10 mouse cellular contexts compared by ENCODE assay signal in genomic region chr9:57517113-57517512, GRCm38 (mm10). TPM values are rescaled to one million over a fixed set of nuclear protein-coding genes. Genes with fewer than 3 reads are reported as not detected.
DNase-seq lines count a peak whose midpoint lies in the region; ATAC-seq and TF ChIP-seq lines count a peak whose summit lies in the region.
"Had no signal": no experiment of that assay in that cellular context is flagged by ENCODE, and none has a peak within 500 bp of the region (broad histone marks: within the 10 kb centered on the region; RNA-seq: fewer than 3 reads in every experiment).

No protein-coding gene starts in this region.

- 6% methylated on average over 3 of the region's 3 CpGs for WGBS in kidney, adult 2 months
- WGBS in midbrain, embryonic 14.5 days: 7% methylated on average over 3 of the region's 3 CpGs

- no peak overlapping the region for H3K4me2 ChIP-seq in midbrain, embryonic 14.5 days (ENCODE audit: low read length)
- H3K4me2 ChIP-seq: embryonic facial prominence, embryonic 15.5 days; limb, embryonic 15.5 days had no signal

- H3K27ac ChIP-seq in kidney, adult 2 months (ENCODE audit: insufficient read depth, low read depth, low read length): no peak overlapping the region
- no peak overlapping the region; the same call in 1 of the 2 replicates for H3K27ac ChIP-seq in ES-E14 (ENCODE audit: insufficient read depth, low read depth, low read length, poor library complexity, severe bottlenecking)
- peak overlapping the region; percentile 79 for H3K27ac ChIP-seq in midbrain, embryonic 14.5 days (replicated peaks; ENCODE audit: low read depth, low read length)
- H3K27ac ChIP-seq: embryonic facial prominence, embryonic 15.5 days; limb, embryonic 15.5 days had no signal

- H3K4me1 ChIP-seq in kidney, adult 2 months (ENCODE audit: control insufficient read depth, insufficient read depth, low read length): peaks cover 2% of the 10 kb centered on the region; the same call in 1 of the 2 replicates
- peaks cover 0 to 2% of the 10 kb centered on the region in 2 experiments; a peak in 1 of 4 replicates for H3K4me1 ChIP-seq in ES-E14 (ENCODE audit: control insufficient read depth in 2 of 2, insufficient read depth in 2 of 2, low read length in 2 of 2, poor library complexity in 1 of 2)
- H3K4me1 ChIP-seq in midbrain, embryonic 14.5 days (ENCODE audit: control insufficient read depth, insufficient read depth, low read length): peaks cover 5% of the 10 kb centered on the region

- H3K9me3 ChIP-seq in ES-E14 (ENCODE audit: control insufficient read depth, insufficient read depth, low read depth, low read length): no peaks in the 10 kb centered on the region
- no peaks in the 10 kb centered on the region for H3K9me3 ChIP-seq in midbrain, embryonic 14.5 days (ENCODE audit: control insufficient read depth, low read length)
- H3K9me3 ChIP-seq: embryonic facial prominence, embryonic 15.5 days; limb, embryonic 15.5 days had no signal

- no peak overlapping the region for H3K4me3 ChIP-seq in kidney, adult 2 months (ENCODE audit: insufficient read depth, low read depth, low read length)
- H3K4me3 ChIP-seq in ES-E14 (ENCODE audit: insufficient read depth in 1 of 2, low read depth in 1 of 2, low read length in 2 of 2, poor library complexity in 1 of 2, severe bottlenecking in 1 of 2): no peak overlapping the region
- H3K4me3 ChIP-seq in midbrain, embryonic 14.5 days (replicated peaks; ENCODE audit: low read depth, low read length): no peak overlapping the region
- H3K4me3 ChIP-seq: embryonic facial prominence, embryonic 15.5 days; limb, embryonic 15.5 days had no signal

- DNase-seq in kidney, adult 2 months: peak; percentile 61
- DNase-seq in kidney, adult 11 months: no peak
- DNase-seq in ES-E14 (ENCODE audit: low read depth, low spot score): no peak
- peak; percentile 75 for DNase-seq in cerebellum, adult 9-10 months
- peak; percentile 62 for DNase-seq in layer of hippocampus, adult 9-10 months (ENCODE audit: low spot score)
- DNase-seq in midbrain, embryonic 14.5 days: peak; percentile 94
- DNase-seq in thymus, postnatal 14 days: peak; percentile 78

- H3K9ac ChIP-seq in ES-E14 (ENCODE audit: insufficient read depth, low read depth, low read length, poor library complexity, severe bottlenecking): no peak overlapping the region
- H3K9ac ChIP-seq in midbrain, embryonic 14.5 days (replicated peaks; ENCODE audit: low read length): no peak overlapping the region; the same call in 1 of the 2 replicates
- H3K9ac ChIP-seq: embryonic facial prominence, embryonic 15.5 days; limb, embryonic 15.5 days had no signal

- in situ Hi-C loops in ES-E14 (cut with MboI; ENCODE audit: low sequenced_read_pairs in 2 of 2, unreplicated experiment in 2 of 2): no loop called here

- no peaks in the 10 kb centered on the region for H3K36me3 ChIP-seq in kidney, adult 2 months (ENCODE audit: control insufficient read depth, insufficient read depth, low read length)
- no peaks in the 10 kb centered on the region for H3K36me3 ChIP-seq in ES-E14 (ENCODE audit: control insufficient read depth, insufficient read depth, low read length, poor library complexity, severe bottlenecking)
- H3K36me3 ChIP-seq in midbrain, embryonic 14.5 days (ENCODE audit: control insufficient read depth, insufficient read depth, low read length): no peaks in the 10 kb centered on the region
- H3K36me3 ChIP-seq: embryonic facial prominence, embryonic 15.5 days; limb, embryonic 15.5 days had no signal

- TF ChIP-seq POLR2A in kidney, adult 2 months (IDR thresholded peaks at IDR 0.05; ENCODE audit: low read depth, low read length): no peak

- H3K27me3 ChIP-seq in kidney, adult 2 months (replicated peaks; ENCODE audit: control insufficient read depth, insufficient read depth, low read length): no peaks in the 10 kb centered on the region
- no peaks in the 10 kb centered on the region for H3K27me3 ChIP-seq in midbrain, embryonic 14.5 days (ENCODE audit: control insufficient read depth, insufficient read depth, low read length)
- H3K27me3 ChIP-seq: embryonic facial prominence, embryonic 15.5 days; limb, embryonic 15.5 days had no signal

- TF ChIP-seq CTCF in kidney, adult 2 months (conservative IDR thresholded peaks at IDR 0.05; ENCODE audit: insufficient read depth, insufficient read length, low read depth, low read length): peak; percentile 57

- 0 out of 2 replicates have a peak, but pooled peaks have one; percentile 41 for ATAC-seq in frontal cortex, adult (ENCODE audit: low TSS enrichment)
- ATAC-seq in midbrain, embryonic 14.5 days (ENCODE audit: low FRiP score, low TSS enrichment): no peak

TF ChIP-seq in ES-E14, 5 proteins besides CTCF, POLR2A, EP300 and RAD21:
- TF ChIP-seq ZC3H11A (IDR thresholded peaks at IDR 0.05; ENCODE audit: borderline replicate concordance, low read depth, low read length) (peak; percentile 19; the same call in 1 of the 2 replicates), CHD2 (IDR thresholded peaks at IDR 0.05; ENCODE audit: low read depth, low read length) (no peak), MAFK (IDR thresholded peaks at IDR 0.05; ENCODE audit: insufficient read depth, low read depth, low read length) (no peak)

RNA-seq across cellular contexts. Expression of gene Cox5a, which starts 4.0 kb away (rescaled TPM):
- 757 and 763 TPM in 2 replicates for polyA plus RNA-seq in kidney, adult 2 months (2012; rRNA removed)
- 390 TPM in 2 replicates for total RNA-seq in ES-E14 (2012; rRNA removed)
- 832 and 924 TPM in 2 replicates for polyA plus RNA-seq in midbrain, embryonic 14.5 days (2014; fragmentation: Nextera tagmentation; extraction: Ambion mirVana)

RNA-seq across cellular contexts. Expression of gene Rpp25, which starts 13.3 kb away (rescaled TPM):
- polyA plus RNA-seq in kidney, adult 2 months (2012; rRNA removed): 0.36 and 0.94 TPM in 2 replicates
- 40.9 and 48.7 TPM in 2 replicates for total RNA-seq in ES-E14 (2012; rRNA removed)
- 28.1 and 30.7 TPM in 2 replicates for polyA plus RNA-seq in midbrain, embryonic 14.5 days (2014; fragmentation: Nextera tagmentation; extraction: Ambion mirVana)

RNA-seq across cellular contexts. Expression of gene Fam219b, which starts 20.2 kb away (rescaled TPM):
- 6.2 and 12.2 TPM in 2 replicates for polyA plus RNA-seq in kidney, adult 2 months (2012; rRNA removed)
- 10.2 and 10.8 TPM in 2 replicates for total RNA-seq in ES-E14 (2012; rRNA removed)
- 23.8 and 24.1 TPM in 2 replicates for polyA plus RNA-seq in midbrain, embryonic 14.5 days (2014; fragmentation: Nextera tagmentation; extraction: Ambion mirVana)

RNA-seq across cellular contexts. Expression of gene Mpi, which starts 35.5 kb away (rescaled TPM):
- polyA plus RNA-seq in kidney, adult 2 months (2012; rRNA removed): 62.4 and 70.4 TPM in 2 replicates
- 42.3 and 45.2 TPM in 2 replicates for total RNA-seq in ES-E14 (2012; rRNA removed)
- polyA plus RNA-seq in midbrain, embryonic 14.5 days (2014; fragmentation: Nextera tagmentation; extraction: Ambion mirVana): 53.5 and 56.5 TPM in 2 replicates

RNA-seq across cellular contexts. Expression of gene Scamp2, which starts 43.6 kb away (rescaled TPM):
- polyA plus RNA-seq in kidney, adult 2 months (2012; rRNA removed): 166 and 187 TPM in 2 replicates
- total RNA-seq in ES-E14 (2012; rRNA removed): 51.7 and 79.6 TPM in 2 replicates
- polyA plus RNA-seq in midbrain, embryonic 14.5 days (2014; fragmentation: Nextera tagmentation; extraction: Ambion mirVana): 48.2 TPM in 2 replicates

Comparison
In these comparisons a context has a peak if more than half of its experiments do, and no peak if none do; other contexts are left out.
1. DNase-seq: peak in kidney, adult 2 months (single experiment), cerebellum, adult 9-10 months (single experiment), layer of hippocampus, adult 9-10 months (single experiment), midbrain, embryonic 14.5 days (single experiment) and thymus, postnatal 14 days (single experiment); none in kidney, adult 11 months (single experiment) and ES-E14 (single experiment).
2. RNA of gene Rpp25, which starts 13.3 kb away (polyA plus RNA-seq): 28.1 to 30.7 TPM in midbrain, embryonic 14.5 days; 0.36 to 0.94 TPM in kidney, adult 2 months; every median in the first group is over 10 times any median in the second.